Mouse (Mus musculus) cerebellum, postnatal 14 days (tissue): ENCODE measurements at regions not wholly inside any gene's neighbourhood (a gene's known extent, or its start where the extent isn't known, plus 50 kb on each side); places are given as distances from the start of the nearest gene placed in this dataset.

ENCODE experiments used
- DNase-seq, 2 experiments: peaks; one replicate each; pipeline ENCODE4 v3.0.0; 2021; ENCODE audit warnings: mixed read lengths in 2 of 2

DNA sequence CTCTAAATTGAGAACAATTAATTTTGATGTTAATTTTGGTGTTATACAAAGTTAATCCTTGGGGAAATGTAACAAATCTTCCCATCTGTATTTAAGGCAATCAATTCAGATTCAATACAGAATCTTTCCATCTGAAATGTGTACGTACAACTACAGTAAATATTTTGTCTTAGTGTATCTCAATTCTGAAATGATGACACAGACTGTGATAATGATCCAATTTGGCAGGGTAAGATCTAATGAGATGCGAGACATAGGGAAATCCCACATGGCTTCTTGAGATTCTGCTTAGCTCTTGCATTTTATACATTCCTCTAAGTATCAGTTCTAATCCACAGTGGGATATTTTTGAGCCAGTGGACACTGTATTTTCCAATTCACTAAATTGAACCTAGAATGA lies 362.3 kb upstream of the Gnpda2 start:
- DNase-seq = no peak

DNA sequence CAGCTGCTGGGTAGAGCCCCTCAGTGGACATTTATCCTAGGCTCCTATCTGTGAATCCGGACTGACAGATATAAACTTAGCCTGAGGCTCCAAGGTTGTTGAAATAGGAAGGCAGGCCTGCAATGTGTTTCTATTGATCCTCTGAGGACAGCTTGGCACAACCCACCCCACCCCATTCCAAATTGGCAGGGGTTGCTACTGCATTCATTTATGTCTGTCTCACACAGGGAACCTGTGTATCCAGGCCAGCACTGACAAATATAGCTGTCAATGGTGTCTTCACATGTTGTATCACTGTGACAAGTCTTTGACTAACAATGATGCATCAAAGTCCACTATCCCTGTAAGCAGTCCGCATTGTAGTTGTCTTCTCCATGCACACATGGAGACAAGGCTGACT lies 339.3 kb upstream of the Gnpda2 start:
- DNase-seq = peak; percentile 69 to 82
